Mouse (Mus musculus) right cerebral cortex, postnatal 10 days (tissue): Measurements from ENCODE around the gene Gm21985.

ENCODE experiments used
- DNase-seq, 2 experiments: peaks; one replicate each; pipeline ENCODE4 v3.0.0; 2021; ENCODE audit warnings: low spot score in 2 of 2

Gm21985 gene

GRCm38 (mm10) chr2:112266242-112266592 is at the start of gene Gm21985:
Gene Gm21985, plus strand, starts transcription at chr2:112266314.
- peak; percentile 73 to 75 for DNase-seq

GRCm38 (mm10) chr2:112217614-112218013 is 48.5 kb upstream of the Gm21985 start:
- no peak for DNase-seq

- no peak for DNase-seq
Observed at GRCm38 (mm10) chr2:112220880-112221279, 45.2 kb upstream of the Gm21985 start.

- DNase-seq = no peak
Observed at GRCm38 (mm10) chr2:112222607-112223006, 43.5 kb upstream of the Gm21985 start.

- DNase-seq = peak in 1 of 2 experiments; percentile 29
Observed at GRCm38 (mm10) chr2:112224356-112224755, 41.8 kb upstream of the Gm21985 start.

- no peak for DNase-seq
Observed at GRCm38 (mm10) chr2:112232623-112233022, 33.5 kb upstream of the Gm21985 start.

- no peak for DNase-seq
Observed at GRCm38 (mm10) chr2:112236620-112237019, 29.5 kb upstream of the Gm21985 start.

GRCm38 (mm10) chr2:112238006-112238405 is 28.1 kb upstream of the Gm21985 start:
- DNase-seq = no peak

GRCm38 (mm10) chr2:112239212-112239934 is 26.7 kb upstream of the Gm21985 start, which contains the start of gene Lpcat4:
Gene Lpcat4, plus strand, starts transcription at chr2:112239468.
- DNase-seq = peak; percentile 92 to 95

GRCm38 (mm10) chr2:112239935-112240721 is 26.0 kb upstream of the Gm21985 start:
- peak; percentile 59 to 70 for DNase-seq

- no peak for DNase-seq
Observed at GRCm38 (mm10) chr2:112241787-112242186, 24.3 kb upstream of the Gm21985 start.

- DNase-seq = no peak
Observed at GRCm38 (mm10) chr2:112245307-112245706, 20.8 kb upstream of the Gm21985 start.

GRCm38 (mm10) chr2:112246193-112246592 is 19.9 kb upstream of the Gm21985 start:
- no peak for DNase-seq

GRCm38 (mm10) chr2:112247323-112247722 is 18.8 kb upstream of the Gm21985 start:
- no peak for DNase-seq

GRCm38 (mm10) chr2:112249780-112250453 is 16.2 kb upstream of the Gm21985 start:
- no peak for DNase-seq

- no peak for DNase-seq
Observed at GRCm38 (mm10) chr2:112254675-112255515, 11.2 kb upstream of the Gm21985 start.

- DNase-seq = no peak
Observed at GRCm38 (mm10) chr2:112259241-112259962, 6.7 kb upstream of the Gm21985 start, which contains the start of gene Nutm1. Gene Nutm1, minus strand, starts transcription at chr2:112259291.

GRCm38 (mm10) chr2:112261748-112262653 is 4.1 kb upstream of the Gm21985 start, which contains the start of gene Nop10:
Gene Nop10, plus strand, starts transcription at chr2:112261926.
- DNase-seq = peak; percentile 91 to 92

- DNase-seq = no peak
Observed at GRCm38 (mm10) chr2:112262779-112263295, 3.3 kb upstream of the Gm21985 start.
